Mouse (Mus musculus): ENCODE data around the gene Agpat3.

GRCm38 (mm10) chr10:78292381-78292780 lies 59.9 kb downstream of the Agpat3 start:
- no peak for TF ChIP-seq CTCF (IDR thresholded peaks at IDR 0.05; ENCODE audit: insufficient read depth, low read length)
- no peak for TF ChIP-seq POLR2A (IDR thresholded peaks at IDR 0.05; ENCODE audit: borderline replicate concordance, extremely low read depth, low read depth, low read length)
